Mouse (Mus musculus) erythroblast, embryonic 14.5 days (primary cell): ENCODE measurements at regions not wholly inside any gene's neighbourhood (a gene's known extent, or its start where the extent isn't known, plus 50 kb on each side); places are given as distances from the start of the nearest gene placed in this dataset.

Experiments
- H3K27me3 ChIP-seq: 2 replicates; pipeline ENCODE4 v1.6.1; 2012; ENCODE audit warnings: inconsistent platforms; ENCODE audit not compliant: control insufficient read depth
- H3K36me3 ChIP-seq: 2 replicates; pipeline ENCODE4 v1.6.1; 2012; ENCODE audit warnings: mild to moderate bottlenecking, inconsistent platforms; ENCODE audit not compliant: control insufficient read depth
- H3K4me1 ChIP-seq: 2 replicates; pipeline ENCODE4 v1.6.1; 2012; ENCODE audit warnings: inconsistent platforms; ENCODE audit not compliant: control insufficient read depth
- H3K4me3 ChIP-seq: replicated peaks from 2 replicates; pipeline ENCODE3; 2012; ENCODE audit warnings: moderate library complexity, mild to moderate bottlenecking, inconsistent platforms
- H3K9me3 ChIP-seq: 2 replicates; pipeline ENCODE4 v1.6.1; 2012; ENCODE audit warnings: low read length, inconsistent platforms, mixed read lengths; ENCODE audit not compliant: control insufficient read depth
- GATA1 ChIP-seq: IDR thresholded peaks from 2 replicates; pipeline ENCODE4 v1.6.1; 2012; ENCODE audit warnings: low read length, inconsistent platforms, mixed read lengths
- TAL1 ChIP-seq: IDR thresholded peaks from 3 replicates; pipeline ENCODE4 v1.6.1; 2012; ENCODE audit warnings: low read length, inconsistent platforms, mixed read lengths

GRCm38 (mm10) chr4:152850147-152850546 lies 372.5 kb upstream of the Kcnab2 start:
- H3K4me1 ChIP-seq = no peaks in the 10 kb centered on the region
- TF ChIP-seq TAL1 (no peak), GATA1 (no peak)
- no peaks in the 10 kb centered on the region for H3K36me3 ChIP-seq
- H3K4me3 ChIP-seq = no peak overlapping the region
- H3K27me3 ChIP-seq = no peaks in the 10 kb centered on the region
- H3K9me3 ChIP-seq = peaks cover 62% of the 10 kb centered on the region

- H3K4me3 ChIP-seq = no peak overlapping the region
- no peaks in the 10 kb centered on the region for H3K4me1 ChIP-seq
- no peaks in the 10 kb centered on the region for H3K27me3 ChIP-seq
- H3K9me3 ChIP-seq = peaks cover 90% of the 10 kb centered on the region
- no peak for TF ChIP-seq TAL1
- H3K36me3 ChIP-seq = no peaks in the 10 kb centered on the region
These were observed 358.4 kb upstream of the Kcnab2 start for GRCm38 (mm10) chr4:152836080-152836479.

- Histone ChIP-seq H3K27me3 (no peaks in the 10 kb centered on the region), H3K4me3 (no peak overlapping the region), H3K4me1 (no peaks in the 10 kb centered on the region), H3K36me3 (no peaks in the 10 kb centered on the region), H3K9me3 (peaks cover 91% of the 10 kb centered on the region)
- no peak for TF ChIP-seq TAL1
- TF ChIP-seq GATA1 = no peak
These were observed 356.9 kb upstream of the Kcnab2 start for GRCm38 (mm10) chr4:152834421-152835110.

GRCm38 (mm10) chr4:152833411-152834310 lies 356.0 kb upstream of the Kcnab2 start:
- Histone ChIP-seq H3K9me3 (peaks cover 89% of the 10 kb centered on the region), H3K36me3 (no peaks in the 10 kb centered on the region), H3K27me3 (no peaks in the 10 kb centered on the region), H3K4me3 (no peak overlapping the region), H3K4me1 (no peaks in the 10 kb centered on the region)
- TF ChIP-seq GATA1 = no peak
- TF ChIP-seq TAL1 = no peak

- TF ChIP-seq GATA1 (no peak), TAL1 (no peak)
- H3K4me1 ChIP-seq = no peaks in the 10 kb centered on the region
These were observed 355.2 kb upstream of the Kcnab2 start for GRCm38 (mm10) chr4:152832757-152833363.

GRCm38 (mm10) chr4:152825185-152825584 lies 347.5 kb upstream of the Kcnab2 start:
- Histone ChIP-seq H3K27me3 (no peaks in the 10 kb centered on the region), H3K4me3 (no peak overlapping the region), H3K9me3 (peaks cover 87% of the 10 kb centered on the region), H3K36me3 (no peaks in the 10 kb centered on the region), H3K4me1 (no peaks in the 10 kb centered on the region)
- TF ChIP-seq GATA1 = no peak
- TF ChIP-seq TAL1 = no peak

More at GRCm38 (mm10) chr4:152832757-152833363, 355.2 kb upstream of the Kcnab2 start:
- peaks cover 90% of the 10 kb centered on the region for H3K9me3 ChIP-seq
- H3K36me3 ChIP-seq = no peaks in the 10 kb centered on the region
- H3K27me3 ChIP-seq = no peaks in the 10 kb centered on the region
- H3K4me3 ChIP-seq = no peak overlapping the region

GRCm38 (mm10) chr4:152816139-152816757 lies 338.6 kb upstream of the Kcnab2 start:
- no peaks in the 10 kb centered on the region for H3K4me1 ChIP-seq
- no peaks in the 10 kb centered on the region for H3K36me3 ChIP-seq
- H3K9me3 ChIP-seq = peaks cover 82% of the 10 kb centered on the region
- no peak for TF ChIP-seq TAL1
- no peak for TF ChIP-seq GATA1
- H3K4me3 ChIP-seq = no peak overlapping the region
- H3K27me3 ChIP-seq = no peaks in the 10 kb centered on the region

- TF ChIP-seq TAL1 (no peak), GATA1 (no peak)
- H3K36me3 ChIP-seq = no peaks in the 10 kb centered on the region
- peaks cover 86% of the 10 kb centered on the region for H3K9me3 ChIP-seq
- no peaks in the 10 kb centered on the region for H3K4me1 ChIP-seq
- no peak overlapping the region for H3K4me3 ChIP-seq
- no peaks in the 10 kb centered on the region for H3K27me3 ChIP-seq
These were observed 328.9 kb upstream of the Kcnab2 start for GRCm38 (mm10) chr4:152806611-152807010.
